Mouse (Mus musculus): ENCODE results near the gene Ythdf1. TPM values are rescaled to one million over a fixed set of nuclear protein-coding genes. Genes with fewer than 3 reads are reported as not detected.

The Ythdf1 gene
- total RNA-seq, 1 experiment from 2014 or later: 54.0 TPM

DNA sequence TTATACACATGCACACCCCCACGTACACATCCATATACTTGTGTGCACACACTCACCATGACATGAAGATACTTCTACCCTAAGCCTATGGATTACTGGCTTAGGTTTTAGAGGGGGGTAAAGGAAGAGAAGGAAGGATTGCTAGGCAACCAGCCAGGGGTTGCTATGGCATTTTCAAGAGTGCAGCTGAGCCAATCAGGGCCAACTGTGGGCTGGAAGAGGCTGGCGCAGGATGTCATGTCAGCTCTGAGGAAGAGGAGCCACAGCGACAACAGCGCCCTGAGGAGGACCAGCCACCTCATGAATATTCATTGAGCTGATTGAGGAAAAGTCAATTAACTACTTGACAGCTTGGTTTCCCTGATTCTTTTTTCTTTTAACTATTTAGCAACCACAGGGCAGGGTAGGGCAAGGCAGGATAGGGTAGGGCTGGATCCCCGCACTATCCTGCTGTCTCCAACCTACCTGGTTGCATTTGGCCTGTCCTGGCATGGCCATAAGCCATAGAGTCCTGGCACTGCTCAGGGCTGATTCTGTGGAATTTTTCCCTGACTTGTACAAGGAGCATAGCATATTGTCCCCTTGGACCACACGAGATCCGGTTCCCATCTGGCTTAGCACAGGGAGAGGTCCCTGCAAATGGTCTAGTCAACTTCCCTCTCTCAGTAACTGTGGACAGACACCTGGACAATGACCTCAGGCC, 41.2 kb downstream of the Ythdf1 start:
- no peak for DNase-seq

DNA sequence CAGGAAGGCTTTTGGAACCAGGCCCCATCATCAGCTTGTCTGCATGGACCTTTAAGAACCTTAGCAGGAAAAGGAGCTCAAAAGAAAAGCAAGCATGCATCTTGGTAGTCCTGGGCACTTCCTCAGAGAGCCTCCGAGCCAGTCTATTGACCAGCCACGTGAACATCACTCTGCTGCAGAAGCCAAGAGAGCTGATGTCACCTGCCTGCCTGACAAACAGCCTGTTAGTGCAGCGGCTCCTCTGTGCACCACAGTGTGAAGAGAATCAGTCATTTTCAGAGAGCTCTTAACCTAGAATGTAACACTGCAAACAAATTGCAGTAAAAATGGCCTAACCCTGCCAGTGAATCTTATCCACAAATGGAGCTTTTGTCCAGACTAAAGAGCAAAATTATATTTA, 50.7 kb downstream of the Ythdf1 start:
- DNase-seq: no peak

DNA sequence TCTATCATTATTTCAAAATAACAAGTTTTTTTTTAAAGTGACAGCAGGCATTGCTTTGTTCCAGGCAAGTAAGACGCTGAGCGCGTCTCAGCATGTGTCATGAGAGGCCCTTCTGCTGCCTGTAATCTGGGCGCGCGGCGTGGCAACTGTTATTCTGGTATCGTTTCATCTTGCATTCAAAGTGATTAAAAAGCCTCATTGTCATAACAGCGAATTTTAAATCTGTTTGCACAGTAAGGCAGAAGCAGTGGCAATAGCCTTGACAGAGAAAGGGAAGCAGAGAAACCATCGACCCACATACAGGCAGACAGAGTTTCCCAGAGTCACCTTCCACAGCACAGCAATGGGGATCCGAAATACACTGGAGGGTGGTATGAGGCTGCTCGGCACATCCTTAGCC, 59.2 kb downstream of the Ythdf1 start:
- DNase-seq: no peak

DNA sequence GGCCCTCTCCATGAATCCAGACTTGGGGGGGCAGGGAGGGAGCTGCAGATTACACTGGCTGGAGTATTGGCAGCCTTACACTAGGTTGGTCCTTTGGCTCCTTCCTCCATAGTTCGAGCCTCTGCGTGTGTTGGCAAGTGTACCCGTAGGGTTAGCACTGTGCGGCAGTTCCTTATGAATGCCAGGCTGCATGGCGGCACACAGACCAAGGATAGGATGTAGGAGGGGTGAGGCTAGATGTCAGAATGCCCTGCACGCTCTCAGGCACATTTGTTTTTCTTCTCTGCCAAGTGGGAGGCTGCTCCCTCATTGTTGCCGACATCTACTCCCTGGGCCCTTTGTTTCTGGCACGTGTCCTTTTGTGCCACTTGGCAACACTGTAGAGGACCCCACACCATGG, 63.6 kb downstream of the Ythdf1 start:
- DNase-seq: no peak

DNA sequence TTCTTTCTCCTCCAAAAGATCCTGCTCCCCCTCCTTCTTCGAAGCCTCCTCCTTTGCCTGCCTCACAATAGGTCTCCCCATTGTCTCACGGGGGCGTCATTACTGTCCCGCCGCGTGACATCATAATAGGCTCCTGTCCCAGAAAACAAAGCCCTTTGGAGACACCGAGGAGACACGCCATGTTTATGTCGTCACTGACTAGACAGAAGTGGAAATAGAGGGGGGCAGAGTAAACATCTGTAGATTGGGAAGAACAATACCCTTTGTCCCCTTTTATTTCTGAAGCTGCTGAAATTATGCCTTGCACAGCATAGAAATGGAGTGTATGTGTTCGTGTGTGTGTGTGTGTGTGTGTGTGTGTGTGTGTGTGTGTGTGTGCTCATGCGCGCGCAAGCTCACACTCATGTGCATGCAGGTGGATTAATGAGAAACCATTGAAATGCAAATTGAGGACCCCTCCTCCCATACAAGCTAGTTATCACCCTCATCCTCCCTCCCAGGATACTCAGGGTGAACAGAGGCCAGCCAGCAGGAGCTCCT, 65.7 kb downstream of the Ythdf1 start:
- DNase-seq: no peak

Small RNA genes within 50 kb of the gene (microRNA-seq; reads per million reads assigned to microRNA genes)
- 0.34 to 0.36 reads per million in 2 experiments for gene Mir124a-3

Other genes starting within 250 kb of the Ythdf1 start
- gene Dido1, start 210.9 kb downstream of the Ythdf1 start, total RNA-seq (2021): 49.8 and 53.0 TPM in 2 replicates
- gene Gid8, start 210.8 kb downstream of the Ythdf1 start, total RNA-seq (2021): 63.0 and 72.3 TPM in 2 replicates
- 1.1 and 2.2 TPM in 2 replicates for gene Slc17a9, start 195.7 kb downstream of the Ythdf1 start, total RNA-seq (2021)
- not detected in 2 replicates for gene Bhlhe23, start 144.0 kb downstream of the Ythdf1 start, total RNA-seq (2021)
- gene Birc7, start 8.1 kb upstream of the Ythdf1 start, total RNA-seq (2021): not detected in 2 replicates
- 2.2 and 2.7 TPM in 2 replicates for gene Nkain4, start 33.8 kb upstream of the Ythdf1 start, total RNA-seq (2021)
- 48.6 and 65.6 TPM in 2 replicates for gene Arfgap1, start 46.3 kb upstream of the Ythdf1 start, total RNA-seq (2021)
- 2.6 and 3.4 TPM in 2 replicates for gene Col20a1, start 65.6 kb upstream of the Ythdf1 start, total RNA-seq (2021)
- gene Chrna4, start 122.6 kb upstream of the Ythdf1 start, total RNA-seq (2021): 9.9 and 19.2 TPM in 2 replicates
- gene Kcnq2, start 214.4 kb upstream of the Ythdf1 start, total RNA-seq (2021): 3.7 and 6.3 TPM in 2 replicates
- 38.2 and 49.3 TPM in 2 replicates for gene Eef1a2, start 236.1 kb upstream of the Ythdf1 start, total RNA-seq (2021)

Measured in adrenal gland, postnatal 25 days (tissue).